In the genomic region with DNA sequence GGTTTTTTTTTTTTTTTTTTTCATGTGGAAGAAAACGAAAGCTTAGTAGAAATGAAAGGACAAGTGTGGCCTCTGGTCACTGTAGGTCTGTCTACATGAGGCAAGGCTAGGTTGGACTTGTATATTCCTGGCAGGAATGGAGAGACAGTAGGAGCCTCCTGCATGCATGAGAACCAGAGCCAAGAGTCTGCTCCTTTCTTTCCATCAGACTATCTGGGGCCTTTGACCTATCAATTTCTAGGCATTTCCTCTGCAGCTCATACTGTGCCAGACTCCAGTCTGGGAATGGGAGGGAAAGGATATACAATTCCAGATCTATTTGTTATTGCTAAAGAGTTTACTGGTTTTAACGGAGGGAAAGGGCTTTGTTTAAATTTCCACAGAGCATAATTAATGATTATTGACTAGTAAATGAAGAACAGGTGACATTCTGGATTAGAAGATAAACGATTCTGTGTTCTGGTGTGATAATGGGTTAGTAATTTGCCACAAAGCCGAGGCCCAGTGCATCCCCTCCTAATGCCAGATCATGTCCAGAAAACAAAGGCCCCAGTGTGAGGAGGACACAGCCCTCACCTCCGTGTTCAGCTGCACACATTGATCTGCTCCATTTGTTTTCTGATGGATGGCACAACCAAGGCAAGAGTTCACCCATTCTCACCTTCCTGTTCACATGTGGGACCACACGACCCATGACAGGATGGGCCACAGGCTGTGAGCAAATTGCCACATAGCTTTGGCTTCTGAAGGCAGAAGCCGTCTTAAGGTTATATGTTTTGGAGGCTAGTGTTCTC, we compare ENCODE assay signal across 20 mouse cellular contexts.
A peak's percentile ranks its signal among the peaks of the same experiment; 100 is the strongest.
DNase-seq lines count a peak whose midpoint lies in the region; ATAC-seq and TF ChIP-seq lines count a peak whose summit lies in the region.
"Had no signal": no experiment of that assay in that cellular context is flagged by ENCODE, and none has a peak within 500 bp of the region (broad histone marks: within the 10 kb centered on the region; RNA-seq: fewer than 3 reads in every experiment).

No protein-coding gene starts in this region.

- no peak overlapping the region for H3K4me2 ChIP-seq in hindbrain, embryonic 12.5 days (replicated peaks)
- H3K4me2 ChIP-seq in hindbrain, postnatal 0 days (ENCODE audit: low read depth, low read length), result no peak overlapping the region
- H3K4me2 ChIP-seq: embryonic facial prominence, embryonic 12.5 days; forebrain, embryonic 12.5 days; heart, embryonic 15.5 days had no signal

- ATAC-seq in hindbrain, embryonic 12.5 days (ENCODE audit: low FRiP score), result peak; percentile 48; the same call in 1 of the 2 replicates
- no peak for ATAC-seq in hindbrain, postnatal 0 days
- ATAC-seq: midbrain, embryonic 16.5 days had no signal

- H3K4me1 ChIP-seq in hindbrain, embryonic 12.5 days, result 0 out of 2 replicates have a peak, but pooled peaks cover 3% of the 10 kb centered on the region
- no peaks in the 10 kb centered on the region for H3K4me1 ChIP-seq in hindbrain, postnatal 0 days (ENCODE audit: insufficient read depth, low read length)
- H3K4me1 ChIP-seq: forebrain, embryonic 12.5 days; heart, embryonic 15.5 days had no signal

- 33% methylated on average over 7 of the region's 7 CpGs for WGBS in hindbrain, embryonic 12.5 days
- 47% methylated on average over 7 of the region's 7 CpGs for WGBS in hindbrain, postnatal 0 days

- no peaks in the 10 kb centered on the region for H3K36me3 ChIP-seq in hindbrain, embryonic 12.5 days
- H3K36me3 ChIP-seq in hindbrain, postnatal 0 days (ENCODE audit: insufficient read depth, low read length), result no peaks in the 10 kb centered on the region
- H3K36me3 ChIP-seq: embryonic facial prominence, embryonic 12.5 days; forebrain, embryonic 12.5 days; heart, embryonic 15.5 days had no signal

- no peak for TF ChIP-seq CTCF in hindbrain, postnatal 0 days (IDR thresholded peaks at IDR 0.05; ENCODE audit: low read depth)

- no peak overlapping the region for H3K9ac ChIP-seq in hindbrain, embryonic 12.5 days
- H3K9ac ChIP-seq in hindbrain, postnatal 0 days (replicated peaks; ENCODE audit: low read length), result no peak overlapping the region
- H3K9ac ChIP-seq: embryonic facial prominence, embryonic 12.5 days; forebrain, embryonic 12.5 days; heart, embryonic 15.5 days had no signal

- no peak for DNase-seq in hindbrain, postnatal 0 days (ENCODE audit: low spot score)
- DNase-seq in retina, postnatal 1 day, result peak; percentile 78
- no peak for DNase-seq in retina, embryonic 14.5 days (ENCODE audit: low spot score)
- DNase-seq in embryo, embryonic 11 days, result peak; percentile 42
- no peak for DNase-seq in B cell, adult 2 months
- no peak for DNase-seq in T-cell, adult 2 months (ENCODE audit: low spot score)
- DNase-seq: adrenal gland, adult 8-10 months; cerebellum, adult 2 months; cerebellum, postnatal 25 days; gastrocnemius, postnatal 36 days; heart, postnatal 4 days; kidney, adult 11 months; lung, postnatal 4 days; right cerebral cortex, postnatal 25 days had no signal

- no peak overlapping the region for H3K27ac ChIP-seq in hindbrain, embryonic 12.5 days
- no peak overlapping the region for H3K27ac ChIP-seq in hindbrain, postnatal 0 days
- H3K27ac ChIP-seq: embryonic facial prominence, embryonic 12.5 days; forebrain, embryonic 12.5 days; heart, embryonic 15.5 days had no signal

- H3K9me3 ChIP-seq in hindbrain, embryonic 12.5 days (replicated peaks), result no peaks in the 10 kb centered on the region
- H3K9me3 ChIP-seq in hindbrain, postnatal 0 days (ENCODE audit: low read length), result no peaks in the 10 kb centered on the region
- H3K9me3 ChIP-seq: embryonic facial prominence, embryonic 12.5 days; forebrain, embryonic 12.5 days; heart, embryonic 15.5 days had no signal

- H3K4me3 ChIP-seq in hindbrain, embryonic 12.5 days, result no peak overlapping the region
- H3K4me3 ChIP-seq in hindbrain, postnatal 0 days (ENCODE audit: low read length), result no peak overlapping the region
- H3K4me3 ChIP-seq: embryonic facial prominence, embryonic 12.5 days; forebrain, embryonic 12.5 days; heart, embryonic 15.5 days; myocyte had no signal

- H3K27me3 ChIP-seq in hindbrain, embryonic 12.5 days, result no peaks in the 10 kb centered on the region
- no peaks in the 10 kb centered on the region for H3K27me3 ChIP-seq in hindbrain, postnatal 0 days (ENCODE audit: insufficient read depth, low read length)
- H3K27me3 ChIP-seq: embryonic facial prominence, embryonic 12.5 days; forebrain, embryonic 12.5 days; heart, embryonic 15.5 days had no signal

Comparison
In these comparisons a context has a peak if more than half of its experiments do, and no peak if none do; other contexts are left out.
1. DNase-seq: peak in retina, postnatal 1 day (single experiment) and embryo, embryonic 11 days (single experiment); none in hindbrain, postnatal 0 days (single experiment), retina, embryonic 14.5 days (single experiment), B cell, adult 2 months (0 of 2) and T-cell, adult 2 months (single experiment).